Mouse (Mus musculus): ENCODE measurements at regions not wholly inside any gene's neighbourhood (a gene's known extent, or its start where the extent isn't known, plus 50 kb on each side); places are given as distances from the start of the nearest gene placed in this dataset.

DNA sequence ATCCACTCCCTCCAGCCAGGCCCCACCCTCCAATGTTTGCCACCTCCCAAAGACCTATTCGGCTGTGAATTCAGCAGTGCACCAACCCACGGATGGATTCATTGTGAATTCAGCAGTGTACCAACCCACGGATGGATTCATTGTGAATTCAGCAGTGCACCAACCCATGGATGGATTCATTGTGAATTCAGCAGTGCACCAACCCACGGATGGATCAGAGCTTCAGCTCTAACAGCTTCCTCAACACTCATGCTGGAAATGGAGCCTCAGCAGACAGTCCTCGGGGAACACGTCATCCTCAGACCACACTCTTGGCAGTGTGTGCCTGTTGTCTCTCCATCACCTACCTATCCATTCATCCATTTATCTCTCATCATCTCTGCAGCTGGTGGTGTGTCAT, 204.2 kb upstream of the A430005L14Rik start:
- TF ChIP-seq CTCF (IDR thresholded peaks at IDR 0.05; ENCODE audit: low read depth, low read length) (no peak), POLR2A (IDR thresholded peaks at IDR 0.05; ENCODE audit: borderline replicate concordance, low read depth, low read length) (no peak)
